Mouse (Mus musculus): Measurements from ENCODE around the gene Cacna2d3.

DNA sequence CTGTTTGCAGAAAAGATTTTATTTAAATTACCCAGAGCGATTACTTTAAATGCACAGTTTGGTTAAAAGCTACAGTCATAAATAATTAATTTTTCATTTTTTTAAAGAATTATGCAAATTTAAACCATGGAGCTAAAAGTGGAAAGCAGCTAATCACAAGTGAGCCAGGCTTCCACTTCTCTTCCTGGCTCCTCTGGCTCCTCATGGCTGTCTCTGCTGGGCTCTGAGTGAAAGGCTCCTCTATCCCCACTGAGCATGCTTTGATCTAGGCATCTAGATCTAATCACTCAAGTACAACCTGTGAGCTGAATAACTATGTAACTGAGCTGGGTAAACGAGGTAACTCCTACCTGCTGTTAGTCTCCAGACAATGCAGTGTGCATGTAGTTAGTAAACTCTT lies 577.5 kb downstream of the Cacna2d3 start:
- TF ChIP-seq POLR2A (IDR thresholded peaks at IDR 0.05; ENCODE audit: insufficient read depth, low read depth, low read length) (no peak), CTCF (IDR thresholded peaks at IDR 0.05) (no peak), EP300 (IDR thresholded peaks at IDR 0.05; ENCODE audit: insufficient read depth, low read depth, low read length) (no peak)
